Mouse (Mus musculus) G1E (cell line): ENCODE data around the gene Dpm2. TPM values are rescaled to one million over a fixed set of nuclear protein-coding genes. Genes with fewer than 3 reads are reported as not detected.
A peak's percentile ranks its signal among the peaks of the same experiment; 100 is the strongest.

Experiments used
- ATAC-seq: 2 replicates; pipeline ENCODE4 v1.8.0; 2016; ENCODE audit warnings: mild to moderate bottlenecking; ENCODE audit not compliant: insufficient number of reproducible peaks, poor library complexity, low FRiP score, severe bottlenecking; ENCODE audit errors: extremely low read depth
- DNase-seq: peaks from one replicate; pipeline ENCODE4 v3.0.0; 2012; ENCODE audit warnings: low spot score
- H3K27me3 ChIP-seq: 2 replicates; pipeline ENCODE4 v1.6.1; 2012; ENCODE audit warnings: mild to moderate bottlenecking, low read length, inconsistent platforms; ENCODE audit not compliant: insufficient read depth
- H3K36me3 ChIP-seq: replicated peaks from 2 replicates; pipeline ENCODE3; 2012; ENCODE audit warnings: mild to moderate bottlenecking, inconsistent platforms
- H3K4me1 ChIP-seq: 2 replicates; pipeline ENCODE4 v1.6.1; 2012; ENCODE audit warnings: low read depth, low read length, inconsistent platforms, mixed read lengths; ENCODE audit not compliant: insufficient read depth
- H3K4me3 ChIP-seq: 2 replicates; pipeline ENCODE4 v1.5.1; 2012; ENCODE audit warnings: low read depth, mild to moderate bottlenecking, inconsistent platforms, low read length, moderate library complexity, mixed read lengths
- H3K9me3 ChIP-seq: replicated peaks from 2 replicates; pipeline ENCODE4 v1.6.1; 2012; ENCODE audit warnings: inconsistent platforms
- CTCF ChIP-seq: IDR thresholded peaks from 2 replicates; pipeline ENCODE4 v1.5.1; 2012; ENCODE audit warnings: low read depth, low read length, inconsistent platforms, mixed read lengths
- GATA1 ChIP-seq: IDR thresholded peaks from 2 replicates; pipeline ENCODE4 v1.6.1; 2012; ENCODE audit warnings: borderline replicate concordance, low read length, inconsistent platforms, mixed read lengths
- GATA2 ChIP-seq: IDR thresholded peaks from 2 replicates; pipeline ENCODE4 v1.6.1; 2012; ENCODE audit warnings: low read depth, low read length, inconsistent platforms, borderline replicate concordance
- POLR2AphosphoS5 ChIP-seq: IDR thresholded peaks from 2 replicates; pipeline ENCODE4 v1.6.1; 2012; ENCODE audit warnings: low read depth, low read length, inconsistent platforms; ENCODE audit not compliant: insufficient replicate concordance
- TAL1 ChIP-seq: conservative IDR thresholded peaks from 2 replicates; pipeline ENCODE4 v1.6.1; 2012; ENCODE audit warnings: low read depth, low read length, inconsistent platforms, mixed read lengths
- polyA plus RNA-seq: library from polyadenylated mRNA; stranded (reverse); fragments of >175 nt; gene quantifications from 2 replicates; pipeline ENCODE4 v1.2.3, GENCODE M21; 2012
- total RNA-seq, 2 experiments: library from RNA; stranded (forward) in 1 of 2; stranded (reverse) in 1 of 2; fragments of 200-1000 nt in 1 of 2; fragments of >200 nt in 1 of 2; fragmentation: Nextera tagmentation in 1 of 2; gene quantifications; 2 replicates each; pipeline ENCODE4 v1.2.3; 2014 to 2017

Dpm2 gene
- total and polyA plus RNA-seq, 3 experiments = 9.4 to 74.6 (median 59.3) TPM

GRCm38 (mm10) chr2:32597248-32597647 is 26.6 kb downstream of the Dpm2 start:
- no peaks in the 10 kb centered on the region for H3K27me3 ChIP-seq
- DNase-seq (no peak), ATAC-seq (no peak)
- H3K36me3 ChIP-seq = peaks cover 83% of the 10 kb centered on the region
- H3K4me3 ChIP-seq = no peak overlapping the region
- TF ChIP-seq GATA2 (no peak), CTCF (no peak), POLR2AphosphoS5 (no peak), TAL1 (no peak), GATA1 (no peak)
- no peaks in the 10 kb centered on the region for H3K9me3 ChIP-seq
- peaks cover 28% of the 10 kb centered on the region for H3K4me1 ChIP-seq

- DNase-seq (no peak), ATAC-seq (no peak)
- Histone ChIP-seq H3K27me3 (no peaks in the 10 kb centered on the region), H3K4me3 (no peak overlapping the region), H3K36me3 (peaks cover 79% of the 10 kb centered on the region), H3K9me3 (no peaks in the 10 kb centered on the region), H3K4me1 (peaks cover 31% of the 10 kb centered on the region)
- TF ChIP-seq CTCF = no peak
- no peak for TF ChIP-seq POLR2AphosphoS5
- TF ChIP-seq GATA2 = no peak
These were observed 27.0 kb downstream of the Dpm2 start for GRCm38 (mm10) chr2:32597699-32598098.

GRCm38 (mm10) chr2:32598506-32598905 is 27.8 kb downstream of the Dpm2 start:
- DNase-seq (no peak), ATAC-seq (no peak)
- Histone ChIP-seq H3K4me3 (no peak overlapping the region), H3K36me3 (peaks cover 71% of the 10 kb centered on the region), H3K4me1 (peaks cover 32% of the 10 kb centered on the region), H3K9me3 (no peaks in the 10 kb centered on the region), H3K27me3 (no peaks in the 10 kb centered on the region)
- TF ChIP-seq POLR2AphosphoS5 (no peak), TAL1 (no peak), GATA2 (no peak), CTCF (no peak), GATA1 (no peak)

GRCm38 (mm10) chr2:32599409-32599808 is 28.8 kb downstream of the Dpm2 start, which contains the start of gene St6galnac6:
Gene St6galnac6 (plus strand): TSS chr2:32599709.
- Histone ChIP-seq H3K36me3 (peaks cover 61% of the 10 kb centered on the region), H3K4me3 (no peak within 1 kb of the TSS), H3K4me1 (peaks cover 27% of the 10 kb centered on the region), H3K9me3 (no peaks in the 10 kb centered on the region), H3K27me3 (no peaks in the 10 kb centered on the region)
- ATAC-seq = no peak
- no peak for DNase-seq
- TF ChIP-seq GATA1 (no peak), TAL1 (no peak), CTCF (no peak), GATA2 (no peak), POLR2AphosphoS5 (no peak)

- peak overlapping the region; percentile 53; the same call in 1 of the 2 replicates for H3K4me3 ChIP-seq
- ATAC-seq = peak; percentile 81
- peaks cover 40% of the 10 kb centered on the region for H3K36me3 ChIP-seq
- peak; percentile 79 for DNase-seq
- peak; percentile 48 for TF ChIP-seq CTCF
- TF ChIP-seq TAL1 = no peak
- H3K27me3 ChIP-seq = no peaks in the 10 kb centered on the region
- H3K4me1 ChIP-seq = peaks cover 40% of the 10 kb centered on the region
- H3K9me3 ChIP-seq = no peaks in the 10 kb centered on the region
These were observed 30.9 kb downstream of the Dpm2 start for GRCm38 (mm10) chr2:32601417-32602065.

- H3K9me3 ChIP-seq = no peaks in the 10 kb centered on the region
- H3K36me3 ChIP-seq = peaks cover 29% of the 10 kb centered on the region
- ATAC-seq (0 out of 2 replicates have a peak, but pooled peaks have one; percentile 28), DNase-seq (peak; percentile 71)
- peak overlapping the region; percentile 51 for H3K4me3 ChIP-seq
- H3K4me1 ChIP-seq = peaks cover 48% of the 10 kb centered on the region
- TF ChIP-seq CTCF (peak; percentile 98), POLR2AphosphoS5 (no peak)
- no peaks in the 10 kb centered on the region for H3K27me3 ChIP-seq
These were observed 32.0 kb downstream of the Dpm2 start for GRCm38 (mm10) chr2:32602600-32603054.
